Mouse (Mus musculus) C2C12 (cell line): ENCODE data around the gene 9230102O04Rik. TPM values are rescaled to one million over a fixed set of nuclear protein-coding genes. Genes with fewer than 3 reads are reported as not detected.

Source experiments
- H3K27me3 ChIP-seq: one replicate; pipeline ENCODE4 v1.6.1; 2011; ENCODE audit not compliant: control insufficient read depth, insufficient read depth, insufficient read length
- H3K36me3 ChIP-seq: one replicate; pipeline ENCODE4 v1.6.1; 2011; ENCODE audit not compliant: control insufficient read depth, insufficient read depth
- H3K4me3 ChIP-seq: one replicate; pipeline ENCODE4 v1.5.1; 2011; ENCODE audit warnings: mild to moderate bottlenecking, control low read depth; ENCODE audit not compliant: poor library complexity, insufficient read depth, severe bottlenecking
- H3K79me2 ChIP-seq: one replicate; pipeline ENCODE4 v1.6.1; 2011; ENCODE audit not compliant: control insufficient read depth, insufficient read depth
- H3K79me3 ChIP-seq: one replicate; pipeline ENCODE4 v1.6.1; 2011; ENCODE audit warnings: low read depth, control low read depth
- H3ac ChIP-seq: one replicate; pipeline ENCODE3; 2011; ENCODE audit warnings: low read depth; ENCODE audit not compliant: control insufficient read depth, insufficient read length
- CEBPB ChIP-seq: IDR thresholded peaks from one replicate; pipeline ENCODE4 v1.6.1; 2011; ENCODE audit warnings: low read depth, mild to moderate bottlenecking, control low read depth, moderate library complexity
- CTCF ChIP-seq: IDR thresholded peaks from one replicate; pipeline ENCODE4 v1.5.1; 2011; ENCODE audit not compliant: control insufficient read depth, insufficient read depth, insufficient read length
- FOSL1 ChIP-seq: IDR thresholded peaks from one replicate; pipeline ENCODE4 v1.8.0; 2011; ENCODE audit warnings: mild to moderate bottlenecking, low read length; ENCODE audit not compliant: poor library complexity, insufficient read depth, severe bottlenecking
- MAX ChIP-seq: IDR thresholded peaks from one replicate; pipeline ENCODE4 v1.6.1; 2011; ENCODE audit warnings: mild to moderate bottlenecking, control low read depth
- MYOD1 ChIP-seq: IDR thresholded peaks from one replicate; pipeline ENCODE4 v1.6.1; 2011; ENCODE audit warnings: low read depth; ENCODE audit not compliant: control insufficient read depth, insufficient read length
- MYOG ChIP-seq: IDR thresholded peaks from one replicate; pipeline ENCODE4 v1.6.1; 2011; ENCODE audit not compliant: control insufficient read depth, insufficient read length; ENCODE audit errors: extremely low read depth
- USF1 ChIP-seq: IDR thresholded peaks from one replicate; pipeline ENCODE4 v1.6.1; 2011; ENCODE audit warnings: low read depth, mild to moderate bottlenecking, control low read depth, moderate library complexity
- polyA plus RNA-seq: library from polyadenylated mRNA; unstranded; fragments of >200 nt; fragmentation: generic; extraction: Trizol; gene quantifications from one replicate; pipeline ENCODE4 v1.2.1, GENCODE M21; 2012; ENCODE audit warnings: missing spikeins

The 9230102O04Rik gene
- polyA plus RNA-seq, 1 experiment = not detected

DNA sequence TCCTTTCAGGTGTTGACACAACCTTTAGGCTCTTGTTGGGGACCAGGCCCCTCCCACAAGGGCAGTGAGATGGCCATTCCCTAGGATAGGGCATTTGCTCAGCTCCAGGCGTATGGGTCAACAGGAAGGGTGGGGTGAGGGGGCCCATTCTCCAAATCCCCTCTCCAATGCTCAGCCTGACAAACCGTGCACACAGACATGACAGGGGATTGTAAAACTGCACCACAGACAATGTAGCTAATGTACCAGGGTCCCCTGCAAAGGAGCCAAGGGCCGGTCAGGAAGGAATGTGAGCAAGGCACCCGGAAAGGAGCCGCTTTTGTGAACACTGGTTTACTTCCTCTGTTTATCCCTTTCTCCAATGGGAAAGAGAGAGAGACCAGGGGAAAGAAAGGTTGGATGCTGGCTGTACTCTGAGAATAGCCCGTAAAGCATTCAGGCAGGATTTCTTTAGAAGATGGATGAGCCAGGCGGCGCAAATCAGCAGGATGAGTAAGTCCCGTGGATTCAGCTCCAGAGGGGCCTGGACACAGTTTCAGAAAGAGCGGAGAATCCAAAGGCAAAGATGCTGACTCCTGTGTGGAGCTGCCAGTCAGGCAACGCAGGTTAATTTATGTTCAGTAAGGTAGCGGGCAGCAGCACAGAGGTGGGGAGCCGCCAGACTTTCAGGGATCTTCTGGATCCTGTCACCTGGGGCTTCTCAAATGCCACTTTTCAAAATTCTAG lies 36.3 kb downstream of the 9230102O04Rik start:
- Histone ChIP-seq H3K27me3 (no peaks in the 10 kb centered on the region), H3K79me2 (no peaks in the 10 kb centered on the region), H3ac (no peak overlapping the region), H3K36me3 (no peaks in the 10 kb centered on the region), H3K4me3 (no peak overlapping the region), H3K79me3 (no peaks in the 10 kb centered on the region)
- TF ChIP-seq CTCF = no peak
- TF ChIP-seq FOSL1 = no peak
- TF ChIP-seq CEBPB = no peak
- TF ChIP-seq MYOG = no peak
- TF ChIP-seq MAX = no peak
- no peak for TF ChIP-seq MYOD1
- TF ChIP-seq USF1 = no peak

DNA sequence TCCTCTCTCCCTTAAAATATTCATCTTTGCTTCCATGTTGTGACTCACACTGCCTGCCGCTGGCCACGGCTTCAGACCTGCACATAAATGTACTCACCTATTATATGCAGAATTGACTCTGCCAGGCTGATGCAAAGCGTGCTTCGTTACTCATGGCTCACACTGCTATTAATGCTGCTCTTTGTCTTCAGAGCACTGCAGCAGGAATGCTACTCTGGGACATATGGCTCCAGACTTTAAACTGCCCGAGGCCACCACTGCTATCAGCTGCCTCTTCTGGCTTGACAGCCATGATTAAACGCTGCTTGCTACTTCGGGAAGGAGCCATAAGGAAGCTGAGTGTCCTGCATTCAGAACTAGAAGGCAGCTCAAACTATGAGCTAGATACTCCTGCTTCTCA lies 54.1 kb downstream of the 9230102O04Rik start:
- Histone ChIP-seq H3K4me3 (no peak overlapping the region), H3K36me3 (no peaks in the 10 kb centered on the region), H3K79me3 (no peaks in the 10 kb centered on the region), H3K27me3 (no peaks in the 10 kb centered on the region), H3K79me2 (no peaks in the 10 kb centered on the region), H3ac (no peak overlapping the region)
- TF ChIP-seq CEBPB = no peak
- no peak for TF ChIP-seq MYOD1
- no peak for TF ChIP-seq MAX
- no peak for TF ChIP-seq MYOG
- TF ChIP-seq CTCF = no peak
- TF ChIP-seq FOSL1 = no peak
- no peak for TF ChIP-seq USF1

DNA sequence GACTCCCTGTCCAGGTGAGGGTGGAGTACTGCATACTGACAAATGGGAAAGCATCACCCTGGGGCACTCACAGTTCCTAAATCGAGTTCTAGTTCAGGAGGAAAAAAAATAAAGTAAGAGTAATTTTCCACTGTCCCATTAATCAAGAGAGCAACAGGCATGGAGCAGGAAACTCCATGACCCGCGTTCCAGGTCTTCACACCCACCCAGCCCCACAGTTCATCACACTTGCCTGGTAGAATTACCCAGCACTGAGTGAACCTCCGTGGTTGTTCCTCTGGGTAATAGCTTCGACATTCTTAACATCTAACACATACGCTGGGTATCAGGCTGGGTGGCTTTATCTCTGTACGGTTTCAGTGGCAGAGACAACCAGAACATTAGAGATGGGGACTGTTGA lies 55.6 kb downstream of the 9230102O04Rik start:
- TF ChIP-seq MYOD1 (no peak), MYOG (no peak), USF1 (no peak), FOSL1 (no peak), CTCF (no peak), CEBPB (no peak), MAX (no peak)
- H3K36me3 ChIP-seq = no peaks in the 10 kb centered on the region
- H3K79me2 ChIP-seq = no peaks in the 10 kb centered on the region
- no peak overlapping the region for H3ac ChIP-seq
- no peaks in the 10 kb centered on the region for H3K79me3 ChIP-seq
- no peak overlapping the region for H3K4me3 ChIP-seq
- H3K27me3 ChIP-seq = no peaks in the 10 kb centered on the region

Other genes starting within 250 kb of the 9230102O04Rik start
- not detected for gene 4930412O13Rik, start 8.3 kb downstream of the 9230102O04Rik start, polyA plus RNA-seq
- 4.0 TPM for gene Gata3, start 494 bp upstream of the 9230102O04Rik start, polyA plus RNA-seq
- gene Taf3, start 159.1 kb upstream of the 9230102O04Rik start, polyA plus RNA-seq = 7.0 TPM
- gene Atp5c1, start 191.0 kb upstream of the 9230102O04Rik start, polyA plus RNA-seq = 526 TPM
- gene Kin, start 191.1 kb upstream of the 9230102O04Rik start, polyA plus RNA-seq = 7.5 TPM
- not detected for gene Itih2, start 241.9 kb upstream of the 9230102O04Rik start, polyA plus RNA-seq